Mouse (Mus musculus): ENCODE results near the gene Gm45808.

- TF ChIP-seq CTCF (IDR thresholded peaks at IDR 0.05; ENCODE audit: insufficient read depth, low read length) = no peak
- TF ChIP-seq POLR2A (IDR thresholded peaks at IDR 0.05; ENCODE audit: borderline replicate concordance, extremely low read depth, low read depth, low read length) = no peak
Observed at GRCm38 (mm10) chr7:45465112-45465511, 21.5 kb downstream of the Gm45808 start.
